Mouse (Mus musculus): ENCODE measurements around the gene Snf8.
A peak's percentile ranks its signal among the peaks of the same experiment; 100 is the strongest.

Snf8 gene

DNA sequence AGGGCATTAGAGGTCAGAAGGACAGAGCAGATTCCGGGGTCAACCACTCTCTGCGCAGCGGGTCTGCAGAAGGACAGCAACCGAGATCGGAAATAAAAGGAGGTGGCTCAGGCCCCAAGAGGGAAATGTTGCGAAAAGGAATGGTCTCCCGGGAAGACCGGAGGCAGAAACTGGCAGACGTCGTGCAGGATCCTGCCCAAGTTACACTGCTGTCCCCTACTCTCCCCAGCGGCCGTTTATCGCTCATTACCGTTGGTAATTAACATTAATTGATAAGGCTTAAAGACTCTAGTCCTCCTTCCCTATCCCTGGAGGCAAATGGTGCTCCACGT is 40.5 kb downstream of the Snf8 start:
- DNase-seq, result no peak

- peak; percentile 99 for DNase-seq
Measured at GRCm38 (mm10) chr11:96075509-96076220, 41.0 kb downstream of the Snf8 start, which contains the start of gene Atp5g1. Gene Atp5g1, minus strand, starts transcription at chr11:96075670.

DNA sequence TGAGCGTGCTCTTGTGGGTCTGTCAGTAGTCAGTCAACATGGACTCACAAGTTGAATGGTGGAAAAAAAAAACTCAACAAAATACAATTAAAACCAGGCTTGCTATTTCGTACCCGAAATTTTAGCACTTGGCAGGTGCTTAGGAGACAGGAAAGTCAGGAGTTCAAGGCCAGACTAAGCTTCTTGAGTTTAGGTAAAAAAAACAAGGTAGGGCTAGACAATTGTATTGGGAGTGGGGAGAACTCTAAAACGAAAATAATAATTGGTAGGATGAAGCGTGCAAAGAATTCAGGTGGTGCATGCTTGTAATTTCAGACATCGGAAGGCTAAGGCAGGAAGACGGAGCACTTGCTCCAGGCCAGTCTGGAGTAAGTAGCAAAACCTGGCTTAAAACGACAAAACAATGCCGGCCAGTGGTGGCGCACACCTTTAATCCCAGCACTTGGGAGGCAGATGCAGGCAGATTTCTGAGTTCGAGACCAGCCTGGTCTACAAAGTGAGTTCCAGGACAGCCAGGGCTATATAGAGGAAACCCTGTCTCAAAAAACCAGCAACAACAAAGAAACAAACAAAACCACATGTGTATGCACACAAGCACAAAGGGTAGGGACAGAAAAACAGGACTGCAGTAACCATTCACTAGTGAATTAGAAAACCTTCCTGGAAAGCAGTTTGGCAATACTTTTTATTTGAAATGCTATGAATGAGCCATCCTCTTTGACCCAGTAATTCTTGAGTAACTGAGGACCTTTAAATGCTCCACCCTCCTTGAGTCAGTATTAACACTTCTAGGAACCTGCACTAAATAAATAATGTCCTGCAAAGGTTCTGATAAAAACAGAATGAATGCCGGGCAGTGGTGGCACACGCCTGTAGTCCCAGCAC is 41.8 kb downstream of the Snf8 start:
- no peak for DNase-seq

DNA sequence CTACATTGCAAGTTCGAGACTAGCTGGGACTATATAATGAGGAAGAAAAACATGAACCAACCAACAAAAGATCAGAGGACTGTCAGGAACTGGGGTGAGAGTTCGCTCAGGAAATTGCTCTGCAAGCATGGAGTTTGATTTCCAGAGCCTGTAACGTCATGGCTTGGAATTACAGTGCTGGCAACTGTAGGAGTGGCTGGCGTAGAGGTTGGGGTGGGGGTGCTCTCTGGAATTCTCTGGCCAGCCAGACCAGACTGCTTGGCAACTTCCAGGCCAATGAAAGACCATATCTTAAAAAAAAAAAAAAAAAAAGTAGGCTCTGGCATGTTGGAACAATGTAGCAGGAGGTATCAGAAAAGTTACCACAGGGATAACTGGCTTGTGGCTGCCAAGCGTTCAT is 46.1 kb downstream of the Snf8 start:
- DNase-seq, result no peak

DNA sequence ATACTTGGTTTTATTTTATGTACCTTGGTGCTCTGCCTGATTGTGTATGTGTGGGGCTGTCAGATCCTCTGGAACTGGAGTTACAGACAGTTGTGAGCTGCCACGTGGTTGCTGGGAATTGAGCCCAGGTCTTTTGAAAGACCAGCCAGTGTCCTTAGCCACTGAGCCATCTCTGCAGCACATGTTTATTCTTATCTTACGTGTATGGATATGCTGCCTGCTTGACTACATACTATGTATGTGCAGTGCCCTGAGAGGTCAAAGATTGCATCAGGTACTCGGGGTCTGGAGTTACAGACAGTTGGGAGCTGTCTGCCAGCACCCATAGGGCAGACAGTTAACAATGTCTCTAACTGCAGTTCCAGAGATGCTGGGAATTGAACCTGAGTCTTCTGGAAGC is 48.0 kb downstream of the Snf8 start:
- DNase-seq, result no peak

DNA sequence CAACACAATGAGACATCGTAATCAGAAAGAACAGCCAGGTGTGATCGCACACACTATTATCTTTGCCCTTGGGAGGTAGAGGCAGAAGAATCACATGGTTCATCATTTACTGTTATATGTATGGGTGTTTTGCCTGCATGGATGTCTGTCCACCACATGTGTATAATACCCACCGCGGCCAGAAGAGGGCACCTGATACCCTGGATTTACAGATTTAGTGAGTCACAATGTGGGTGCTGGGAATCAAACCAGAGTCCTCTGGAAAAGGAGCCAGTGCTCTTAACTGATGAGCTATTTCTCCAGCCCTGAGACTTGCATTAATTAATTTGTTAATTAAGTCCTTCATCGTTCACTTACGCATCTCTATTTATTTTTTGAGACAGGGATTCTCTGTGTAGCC is 53.3 kb downstream of the Snf8 start:
- DNase-seq, result no peak

- no peak for DNase-seq
Measured at GRCm38 (mm10) chr11:96091073-96091472, 56.4 kb downstream of the Snf8 start.

GRCm38 (mm10) chr11:96092674-96093291 is 58.1 kb downstream of the Snf8 start:
- no peak for DNase-seq

DNA sequence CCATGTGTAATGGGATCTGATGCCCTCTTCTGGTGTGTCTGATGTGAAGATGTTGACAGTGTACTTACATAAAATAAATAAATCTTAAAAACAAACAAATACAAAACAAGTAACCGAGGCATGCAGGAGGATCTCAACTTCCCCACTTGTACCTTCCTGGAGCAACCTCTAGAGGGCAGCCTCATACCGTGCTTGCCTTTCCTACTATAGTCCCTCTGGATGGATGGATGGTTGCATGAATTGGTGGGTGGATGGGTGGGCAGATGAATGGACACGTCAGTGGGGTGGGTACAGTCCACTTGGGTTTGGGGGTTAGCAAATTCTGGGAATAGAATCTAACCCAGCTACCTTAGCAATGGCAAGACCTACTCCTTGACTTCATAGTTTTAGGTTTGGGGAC is 58.7 kb downstream of the Snf8 start:
- no peak for DNase-seq

Data from cerebellum, adult 11 months (tissue).